Mouse (Mus musculus) spleen, adult 12 weeks (tissue): ENCODE results near the gene Ppm1a.
"Not testable (repeated sequence)": the region's sequence is repeated elsewhere in the genome, so short reads cannot be mapped to it uniquely, and the experiment has no call there.

Source experiments
- DNase-seq: peaks from one replicate; pipeline ENCODE4 v3.0.0; 2022; ENCODE audit warnings: low spot score

The Ppm1a gene

GRCm38 (mm10) chr12:72761649-72762261, 4.5 kb downstream of the Ppm1a start:
- DNase-seq, result peak; percentile 53

DNA sequence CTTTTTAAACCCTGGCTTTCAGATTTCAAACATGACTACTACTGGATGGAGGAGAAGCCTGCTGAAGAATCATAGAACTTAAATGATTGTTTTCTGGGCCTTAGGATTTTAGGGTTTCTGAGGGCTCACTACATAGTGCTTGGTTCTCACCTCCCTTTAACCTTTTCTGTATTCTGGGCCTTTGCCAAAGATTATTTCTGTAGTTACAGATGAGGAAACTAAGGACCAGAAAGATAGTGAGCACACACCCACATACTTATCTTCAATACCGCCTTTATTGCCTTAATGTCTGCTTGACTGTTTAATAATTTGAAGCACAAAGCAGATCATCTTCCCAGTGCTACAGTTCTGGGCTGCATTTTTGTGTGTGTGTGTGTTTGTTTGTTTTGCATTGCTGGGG, 5.2 kb downstream of the Ppm1a start:
- DNase-seq, result no peak

GRCm38 (mm10) chr12:72763156-72763555, 5.9 kb downstream of the Ppm1a start:
- no peak for DNase-seq

DNA sequence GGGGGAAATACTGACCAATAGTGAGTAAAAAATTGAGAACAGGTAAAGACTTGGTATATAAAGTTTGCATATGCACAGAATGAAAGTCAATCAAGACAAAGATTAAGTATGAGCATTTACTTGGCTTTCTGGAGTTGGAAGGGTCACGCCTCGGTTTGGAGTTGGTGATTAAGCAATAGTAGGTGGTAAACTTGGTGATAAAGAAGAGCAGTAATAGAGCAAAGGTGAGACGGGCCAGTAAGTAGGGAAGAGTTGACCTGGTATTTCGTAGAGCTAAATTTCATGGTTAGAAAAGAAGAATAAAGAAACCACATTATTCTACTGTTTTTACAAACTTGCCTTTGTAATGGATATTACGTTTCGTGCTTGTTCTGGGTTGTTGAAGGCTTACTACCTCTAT, 10.6 kb downstream of the Ppm1a start:
- no peak for DNase-seq

- DNase-seq, result no peak
These were observed 11.0 kb downstream of the Ppm1a start for GRCm38 (mm10) chr12:72768230-72768629.

DNA sequence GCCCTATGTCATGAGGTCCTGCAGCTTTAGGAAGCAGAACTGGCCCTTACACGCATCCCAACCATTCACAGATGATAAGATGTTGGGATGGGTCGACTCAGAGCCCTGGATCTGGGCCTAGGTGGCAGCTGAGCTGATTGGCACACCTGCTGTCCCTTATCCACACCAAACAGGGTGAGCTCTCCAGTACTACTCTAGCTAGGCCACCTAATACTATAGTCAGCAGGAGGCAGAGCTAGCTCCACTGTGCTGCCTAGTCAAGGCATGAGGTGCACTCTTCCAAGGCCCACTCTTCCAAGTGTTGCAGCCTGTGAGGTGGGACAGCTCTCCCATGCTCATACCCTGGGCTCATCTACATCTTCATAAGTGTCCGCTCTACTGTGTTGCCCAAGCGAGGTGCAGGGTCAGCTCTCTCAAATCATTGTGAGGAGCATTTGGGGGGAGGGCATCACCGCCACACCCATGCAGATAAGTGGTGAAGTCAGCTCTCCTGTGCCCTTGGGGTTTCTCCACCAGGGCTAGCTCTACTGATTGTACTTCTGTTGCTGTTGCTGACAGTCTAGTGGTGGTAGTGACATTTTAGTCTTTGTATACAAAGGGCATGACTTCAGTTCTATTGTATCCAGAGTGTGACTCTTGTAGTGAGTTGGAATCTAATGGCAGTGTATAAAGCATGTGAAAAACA, 12.4 kb downstream of the Ppm1a start:
- DNase-seq, result no peak

DNA sequence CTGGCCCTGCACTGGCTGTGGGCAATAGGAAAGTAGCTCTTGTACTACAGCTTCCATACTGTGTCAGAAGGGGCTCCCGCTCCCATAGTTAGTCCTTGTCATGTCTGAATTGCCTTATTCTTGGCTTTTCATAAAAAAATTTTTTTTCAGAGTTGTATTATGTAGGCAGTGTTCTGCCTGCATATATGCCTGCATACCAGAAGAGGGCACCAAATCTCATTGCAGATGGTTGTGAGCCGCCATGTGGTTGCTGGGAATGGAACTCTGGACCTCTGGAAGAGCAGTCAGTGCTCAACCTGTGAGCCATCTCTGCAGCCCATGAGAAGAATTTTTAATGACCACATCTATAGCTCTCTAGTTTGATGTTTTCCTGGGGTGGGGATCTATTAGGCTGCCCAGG, 13.9 kb downstream of the Ppm1a start:
- DNase-seq, result no peak

GRCm38 (mm10) chr12:72771711-72772110, 14.5 kb downstream of the Ppm1a start:
- no peak for DNase-seq

DNA sequence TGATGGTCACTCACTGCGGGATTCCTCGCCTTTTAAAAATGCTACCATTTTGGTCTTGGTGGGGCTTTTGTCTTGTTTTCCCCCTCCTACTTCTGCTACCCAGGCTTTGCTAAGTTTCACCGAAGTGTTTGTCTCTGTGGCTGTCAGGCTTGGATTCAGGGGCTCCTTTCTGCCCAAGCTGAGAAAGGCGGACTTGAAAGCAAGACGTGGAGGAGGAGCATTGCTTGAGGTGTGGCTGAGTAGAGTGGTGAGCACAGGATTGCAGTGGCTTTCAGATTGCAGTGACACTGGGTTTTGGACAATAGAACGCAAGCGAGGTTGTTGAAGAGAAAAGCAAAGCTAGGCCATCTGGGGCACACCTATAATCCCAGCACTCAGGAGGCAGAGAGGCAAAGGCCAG, 16.7 kb downstream of the Ppm1a start:
- no peak for DNase-seq

DNA sequence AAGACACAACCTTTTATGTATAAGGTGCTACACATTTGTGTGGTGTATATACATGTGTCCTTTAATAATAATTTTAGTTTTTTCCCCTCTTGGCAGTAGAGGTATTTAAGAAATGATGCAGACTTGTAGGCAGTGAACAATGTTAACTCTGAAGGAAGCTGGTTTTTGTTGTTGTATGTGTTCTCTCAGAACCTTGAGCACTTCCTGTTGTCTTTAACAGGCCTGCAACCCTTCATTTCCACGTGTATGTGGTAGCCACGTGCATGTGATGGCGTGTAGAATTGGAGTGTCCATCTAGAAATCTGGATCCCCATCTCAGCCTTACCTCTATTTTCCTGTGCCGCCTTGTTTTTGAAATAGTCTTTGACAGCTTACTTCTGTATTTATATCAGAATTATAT, 20.0 kb downstream of the Ppm1a start:
- no peak for DNase-seq

GRCm38 (mm10) chr12:72780136-72780535, 22.9 kb downstream of the Ppm1a start:
- no peak for DNase-seq

GRCm38 (mm10) chr12:72782786-72783185, 25.5 kb downstream of the Ppm1a start:
- not testable (repeated sequence) for DNase-seq

DNA sequence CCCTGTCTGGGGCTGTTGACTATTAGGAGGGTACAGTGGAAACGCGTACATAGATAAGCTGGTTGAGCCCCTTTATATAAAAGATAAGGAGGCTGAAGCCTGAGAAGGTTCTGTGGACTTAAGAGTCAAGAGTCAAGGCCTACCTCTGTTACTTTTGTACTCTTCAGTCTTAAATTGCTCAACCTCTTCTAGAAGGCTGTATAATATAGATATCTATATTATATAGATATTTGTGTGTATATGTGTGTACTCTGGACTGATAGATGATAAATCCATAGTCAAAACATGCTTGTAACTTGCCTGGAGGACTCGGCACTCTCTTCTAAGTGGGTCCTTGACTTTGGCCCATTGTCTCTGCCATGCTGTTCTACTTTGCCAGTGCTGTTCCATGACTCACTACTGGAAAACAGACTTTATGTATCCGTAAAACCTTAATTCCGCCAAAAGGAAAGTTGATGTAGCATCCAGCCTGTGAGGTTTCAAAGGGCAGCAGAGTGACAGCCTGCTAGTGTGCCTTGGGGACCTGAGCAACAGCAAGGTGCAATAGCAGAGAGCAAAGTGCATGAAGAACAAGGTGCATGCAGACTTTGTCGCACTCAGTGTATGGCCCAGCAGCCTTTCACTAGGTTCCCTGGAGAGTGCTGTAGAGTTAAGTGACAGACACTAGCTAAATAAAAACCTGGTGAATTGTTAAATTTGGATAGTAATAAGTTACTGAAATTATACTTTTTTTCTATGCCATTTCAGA, 28.1 kb downstream of the Ppm1a start:
- no peak for DNase-seq

- no peak for DNase-seq
These were observed 29.3 kb downstream of the Ppm1a start for GRCm38 (mm10) chr12:72786551-72786950.

DNA sequence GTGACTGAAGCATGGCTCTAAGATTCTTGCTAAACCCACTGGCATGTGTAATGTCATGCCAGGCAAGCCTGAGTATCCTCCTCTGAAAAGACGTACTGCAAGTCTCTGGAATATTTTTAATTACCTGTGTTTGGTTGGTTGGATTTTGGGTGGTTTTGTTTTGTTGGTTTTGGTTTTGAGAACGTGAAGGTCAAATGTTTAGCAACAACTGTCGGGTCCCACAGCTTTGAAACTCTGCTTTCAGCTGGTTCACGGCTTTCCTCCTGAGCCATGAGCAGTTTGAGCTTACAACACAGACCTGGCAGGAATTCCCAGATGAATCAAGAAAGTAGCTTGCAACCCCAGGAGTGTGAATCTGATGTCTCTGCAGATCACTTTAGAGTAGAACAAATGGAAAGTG, 29.7 kb downstream of the Ppm1a start:
- no peak for DNase-seq

DNA sequence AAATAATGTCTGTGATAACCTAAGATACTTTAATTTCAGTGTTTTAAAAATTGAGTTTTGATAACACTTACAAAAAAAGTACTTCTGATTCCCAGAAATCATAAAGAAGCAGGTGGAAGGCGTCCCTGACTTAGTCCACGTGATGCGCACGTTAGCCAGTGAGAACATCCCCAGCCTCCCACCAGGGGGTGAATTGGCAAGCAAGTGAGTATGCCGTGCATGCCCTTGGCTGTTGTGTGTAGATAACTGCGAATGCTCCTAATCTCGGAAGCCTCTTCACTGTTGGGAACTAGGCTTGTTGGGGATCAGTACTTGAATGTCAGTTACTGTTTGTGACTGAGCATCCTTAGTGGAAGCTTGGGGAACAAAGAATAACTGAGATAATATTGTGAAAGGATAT, 33.3 kb downstream of the Ppm1a start:
- DNase-seq, result peak; percentile 17

- DNase-seq, result no peak
These were observed 35.3 kb downstream of the Ppm1a start for GRCm38 (mm10) chr12:72792320-72793091.

GRCm38 (mm10) chr12:72793983-72794382, 36.7 kb downstream of the Ppm1a start:
- no peak for DNase-seq

- no peak for DNase-seq
These were observed 52.5 kb downstream of the Ppm1a start for GRCm38 (mm10) chr12:72809798-72810197.

DNA sequence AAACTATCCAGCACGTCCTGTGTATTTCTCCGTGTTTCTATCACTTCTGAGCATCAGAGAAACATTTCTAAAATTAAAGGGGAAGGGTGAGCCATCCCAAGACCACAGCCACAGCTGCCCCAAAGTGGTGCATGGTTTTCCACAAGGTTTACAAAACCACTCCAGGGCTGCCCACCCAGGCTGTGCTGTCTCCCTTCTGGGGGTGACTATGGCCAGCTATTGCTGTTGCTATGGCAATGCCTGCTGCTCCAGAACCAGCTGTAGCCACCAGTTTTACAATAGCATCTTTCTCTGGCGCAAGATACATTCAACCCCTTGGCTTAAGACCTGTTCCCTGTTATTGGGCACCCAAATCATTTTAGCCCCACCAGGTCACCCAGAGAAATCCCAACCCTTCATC, 54.3 kb downstream of the Ppm1a start:
- DNase-seq, result no peak

GRCm38 (mm10) chr12:72820940-72821431, 63.7 kb downstream of the Ppm1a start:
- DNase-seq, result no peak

DNA sequence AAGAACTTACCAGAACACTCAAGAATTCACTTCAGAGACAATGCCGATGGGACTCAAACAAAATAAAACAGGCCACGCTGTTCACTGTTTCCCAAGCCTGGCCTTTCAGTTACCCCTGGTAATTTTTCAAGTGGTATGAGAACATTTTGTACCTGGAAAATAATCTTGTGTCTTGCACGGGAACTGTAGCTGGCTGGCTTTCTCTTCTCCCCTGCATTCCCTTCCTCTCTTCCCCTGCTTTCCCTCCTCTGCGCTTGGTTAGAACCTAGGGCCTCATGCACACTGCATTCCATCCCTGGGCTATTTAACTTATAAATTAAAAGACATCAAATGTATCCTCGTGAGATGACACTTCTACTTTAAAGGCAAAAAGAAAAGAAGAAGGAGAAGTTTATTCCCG, 64.3 kb downstream of the Ppm1a start:
- DNase-seq, result no peak
